Comparison of ENCODE assay signal across 14 mouse cellular contexts in the genomic region with DNA sequence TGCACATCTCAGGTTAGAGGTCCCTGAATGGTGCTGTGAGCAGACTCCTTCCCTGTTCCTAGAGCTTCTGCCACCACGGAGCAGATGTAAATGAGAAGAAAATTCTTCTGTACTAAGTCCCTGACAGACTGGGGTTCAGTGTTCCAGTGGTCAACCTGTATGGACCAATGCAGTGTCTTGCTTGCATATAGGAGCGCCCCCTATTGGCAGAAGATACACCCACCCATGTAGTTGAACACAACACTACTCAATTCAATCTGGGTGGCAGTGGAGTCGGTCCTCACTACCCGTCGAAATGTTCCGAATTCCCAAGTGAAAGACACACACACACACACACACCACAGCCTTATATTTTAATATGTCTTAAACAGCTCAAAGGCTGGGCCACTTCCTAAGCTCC.
DNase-seq lines count a peak whose midpoint lies in the region; ATAC-seq and TF ChIP-seq lines count a peak whose summit lies in the region.
"Had no signal": no experiment of that assay in that cellular context is flagged by ENCODE, and none has a peak within 500 bp of the region (broad histone marks: within the 10 kb centered on the region; RNA-seq: fewer than 3 reads in every experiment).

No protein-coding gene starts in this region.

- H3K4me2 ChIP-seq in liver, embryonic 11.5 days, result no peak overlapping the region
- H3K4me2 ChIP-seq: forebrain, embryonic 13.5 days; hindbrain, embryonic 13.5 days had no signal

- H3K9me3 ChIP-seq in liver, embryonic 11.5 days (ENCODE audit: control insufficient read depth, low read length), result no peaks in the 10 kb centered on the region
- H3K9me3 ChIP-seq: embryonic facial prominence, embryonic 10.5 days; forebrain, embryonic 13.5 days; hindbrain, embryonic 13.5 days had no signal

- intact Hi-C loops in gastrocnemius, adult 2 months (cut with DNase I), result no loop called here
- intact Hi-C loops in gastrocnemius, postnatal 14 days (cut with DNase I; ENCODE audit: low total_unique reads), result no loop called here

- no peak for DNase-seq in gastrocnemius, adult 2 months
- no peak for DNase-seq in gastrocnemius, postnatal 14 days
- DNase-seq in liver (peak; percentile 12), A20 (ENCODE audit: low read depth, low spot score) (peak; percentile 63), MN1 (ENCODE audit: low spot score) (no peak)
- DNase-seq in liver, embryonic 11.5 days (ENCODE audit: low spot score), result no peak
- DNase-seq in c-Kit-positive CD71-positive TER-119-negative erythroid progenitor cells, embryonic 14.5 days (ENCODE audit: low read depth), result peak; percentile 7
- no peak for DNase-seq in right cerebral cortex, adult 18-20 months
- DNase-seq: cerebellum, adult 11 months; heart, adult 18-20 months had no signal

- no peak overlapping the region for H3K4me3 ChIP-seq in gastrocnemius, adult 2 months
- no peak overlapping the region for H3K4me3 ChIP-seq in liver, embryonic 11.5 days (ENCODE audit: low read depth, low read length)
- H3K4me3 ChIP-seq: embryonic facial prominence, embryonic 10.5 days; forebrain, embryonic 13.5 days; hindbrain, embryonic 13.5 days; myocyte had no signal

- no peak for ATAC-seq in liver, embryonic 11.5 days (replicated peaks; ENCODE audit: low FRiP score)
- ATAC-seq: forebrain, embryonic 13.5 days had no signal

- H3K27me3 ChIP-seq in liver, embryonic 11.5 days (replicated peaks; ENCODE audit: control insufficient read depth, insufficient read depth, low read length), result no peaks in the 10 kb centered on the region
- H3K27me3 ChIP-seq: forebrain, embryonic 13.5 days; hindbrain, embryonic 13.5 days had no signal

- H3K36me3 ChIP-seq in liver, embryonic 11.5 days (ENCODE audit: control insufficient read depth, insufficient read depth, low read length), result no peaks in the 10 kb centered on the region
- H3K36me3 ChIP-seq: embryonic facial prominence, embryonic 10.5 days; hindbrain, embryonic 13.5 days had no signal

- peak; percentile 31; the same call in 1 of the 2 replicates for TF ChIP-seq CTCF in gastrocnemius, adult 2 months (IDR thresholded peaks at IDR 0.05)

- H3K4me1 ChIP-seq in liver, embryonic 11.5 days (replicated peaks; ENCODE audit: control insufficient read depth, insufficient read depth, low read length), result no peaks in the 10 kb centered on the region
- H3K4me1 ChIP-seq: forebrain, embryonic 13.5 days; hindbrain, embryonic 13.5 days had no signal

- no peak overlapping the region for H3K27ac ChIP-seq in gastrocnemius, adult 2 months
- H3K27ac ChIP-seq in liver, embryonic 11.5 days (ENCODE audit: low read depth, low read length), result no peak overlapping the region
- H3K27ac ChIP-seq: embryonic facial prominence, embryonic 10.5 days; forebrain, embryonic 13.5 days; hindbrain, embryonic 13.5 days had no signal

- no peak overlapping the region for H3K9ac ChIP-seq in liver, embryonic 11.5 days (ENCODE audit: low read depth, low read length)
- H3K9ac ChIP-seq: forebrain, embryonic 13.5 days; hindbrain, embryonic 13.5 days had no signal

- 71% methylated on average over 6 of the region's 6 CpGs for WGBS in liver, embryonic 11.5 days

Comparison
In these comparisons a context has a peak if more than half of its experiments do, and no peak if none do; other contexts are left out.
1. DNase-seq: peak in liver (single experiment), A20 (single experiment) and c-Kit-positive CD71-positive TER-119-negative erythroid progenitor cells, embryonic 14.5 days (single experiment); none in gastrocnemius, adult 2 months (single experiment), gastrocnemius, postnatal 14 days (single experiment), liver, embryonic 11.5 days (single experiment), MN1 (single experiment) and right cerebral cortex, adult 18-20 months (single experiment).